Mouse (Mus musculus): ENCODE results near the gene Gpatch8. TPM values are rescaled to one million over a fixed set of nuclear protein-coding genes. Genes with fewer than 3 reads are reported as not detected.

The Gpatch8 gene
- polyA plus RNA-seq, 1 experiment = 75.8 TPM

GRCm38 (mm10) chr11:102581281-102582015, 25.3 kb upstream of the Gpatch8 start:
- Histone ChIP-seq H3K9me3 (replicated peaks; ENCODE audit: control insufficient read depth, insufficient read depth, low read length, poor library complexity, severe bottlenecking) (no peaks in the 10 kb centered on the region), H3K27me3 (ENCODE audit: control insufficient read depth, insufficient read depth, low read length, poor library complexity, severe bottlenecking) (no peaks in the 10 kb centered on the region), H3K36me3 (ENCODE audit: control insufficient read depth, insufficient read depth, low read length, poor library complexity, severe bottlenecking) (no peaks in the 10 kb centered on the region), H3K4me1 (ENCODE audit: control insufficient read depth, insufficient read depth, low read length) (peaks cover 14% of the 10 kb centered on the region), H3K27ac (ENCODE audit: insufficient read depth, low read length) (peak overlapping the region; percentile 92), H3K4me3 (ENCODE audit: low read depth, low read length) (no peak overlapping the region), H3K9ac (ENCODE audit: low read depth, poor library complexity, severe bottlenecking) (peak overlapping the region; percentile 8; the same call in 1 of the 2 replicates)
- TF ChIP-seq CTCF (IDR thresholded peaks at IDR 0.05; ENCODE audit: low read depth, low read length) (no peak), EP300 (IDR thresholded peaks at IDR 0.05; ENCODE audit: insufficient read depth, low read depth, low read length) (no peak)

GRCm38 (mm10) chr11:102580034-102580330, 23.8 kb upstream of the Gpatch8 start:
- Histone ChIP-seq H3K36me3 (ENCODE audit: control insufficient read depth, insufficient read depth, low read length, poor library complexity, severe bottlenecking) (no peaks in the 10 kb centered on the region), H3K27me3 (ENCODE audit: control insufficient read depth, insufficient read depth, low read length, poor library complexity, severe bottlenecking) (no peaks in the 10 kb centered on the region), H3K9me3 (replicated peaks; ENCODE audit: control insufficient read depth, insufficient read depth, low read length, poor library complexity, severe bottlenecking) (no peaks in the 10 kb centered on the region), H3K4me3 (ENCODE audit: low read depth, low read length) (peak overlapping the region; percentile 28; the same call in 1 of the 2 replicates), H3K4me1 (ENCODE audit: control insufficient read depth, insufficient read depth, low read length) (peaks cover 14% of the 10 kb centered on the region), H3K9ac (ENCODE audit: low read depth, poor library complexity, severe bottlenecking) (peak overlapping the region; percentile 67), H3K27ac (ENCODE audit: insufficient read depth, low read length) (peak overlapping the region; percentile 86)
- TF ChIP-seq POLR2A (IDR thresholded peaks at IDR 0.05; ENCODE audit: insufficient read depth, low read length) (no peak), CTCF (IDR thresholded peaks at IDR 0.05; ENCODE audit: low read depth, low read length) (no peak), EP300 (IDR thresholded peaks at IDR 0.05; ENCODE audit: insufficient read depth, low read depth, low read length) (no peak)

GRCm38 (mm10) chr11:102579165-102580033, 23.2 kb upstream of the Gpatch8 start, which contains the start of gene Gm11627:
Gene Gm11627 (minus strand): TSS chr11:102579461.
- TF ChIP-seq EP300 (IDR thresholded peaks at IDR 0.05; ENCODE audit: insufficient read depth, low read depth, low read length) = peak; percentile 49; the same call in 1 of the 2 replicates
- no peak for TF ChIP-seq POLR2A (IDR thresholded peaks at IDR 0.05; ENCODE audit: insufficient read depth, low read length)
- Histone ChIP-seq H3K9me3 (replicated peaks; ENCODE audit: control insufficient read depth, insufficient read depth, low read length, poor library complexity, severe bottlenecking) (no peaks in the 10 kb centered on the region), H3K9ac (ENCODE audit: low read depth, poor library complexity, severe bottlenecking) (peak within 1 kb of the TSS; percentile 67), H3K27ac (ENCODE audit: insufficient read depth, low read length) (peak within 1 kb of the TSS; percentile 86), H3K4me1 (ENCODE audit: control insufficient read depth, insufficient read depth, low read length) (peaks cover 14% of the 10 kb centered on the region), H3K4me3 (ENCODE audit: low read depth, low read length) (peak within 1 kb of the TSS; percentile 56), H3K36me3 (ENCODE audit: control insufficient read depth, insufficient read depth, low read length, poor library complexity, severe bottlenecking) (no peaks in the 10 kb centered on the region), H3K27me3 (ENCODE audit: control insufficient read depth, insufficient read depth, low read length, poor library complexity, severe bottlenecking) (no peaks in the 10 kb centered on the region)

GRCm38 (mm10) chr11:102578341-102579118, 22.3 kb upstream of the Gpatch8 start:
- H3K4me3 ChIP-seq (ENCODE audit: low read depth, low read length) = peak overlapping the region; percentile 56
- H3K4me1 ChIP-seq (ENCODE audit: control insufficient read depth, insufficient read depth, low read length) = peaks cover 12% of the 10 kb centered on the region
- H3K27ac ChIP-seq (ENCODE audit: insufficient read depth, low read length) = peak overlapping the region; percentile 68
- no peaks in the 10 kb centered on the region for H3K27me3 ChIP-seq (ENCODE audit: control insufficient read depth, insufficient read depth, low read length, poor library complexity, severe bottlenecking)
- H3K9ac ChIP-seq (ENCODE audit: low read depth, poor library complexity, severe bottlenecking) = peak overlapping the region; percentile 67
- no peaks in the 10 kb centered on the region for H3K36me3 ChIP-seq (ENCODE audit: control insufficient read depth, insufficient read depth, low read length, poor library complexity, severe bottlenecking)
- H3K9me3 ChIP-seq (replicated peaks; ENCODE audit: control insufficient read depth, insufficient read depth, low read length, poor library complexity, severe bottlenecking) = no peaks in the 10 kb centered on the region
- TF ChIP-seq EP300 (IDR thresholded peaks at IDR 0.05; ENCODE audit: insufficient read depth, low read depth, low read length) (peak; percentile 21; the same call in 1 of the 2 replicates), CTCF (IDR thresholded peaks at IDR 0.05; ENCODE audit: low read depth, low read length) (peak; percentile 83), POLR2A (IDR thresholded peaks at IDR 0.05; ENCODE audit: insufficient read depth, low read length) (no peak)

- Histone ChIP-seq H3K36me3 (ENCODE audit: control insufficient read depth, insufficient read depth, low read length, poor library complexity, severe bottlenecking) (no peaks in the 10 kb centered on the region), H3K9me3 (replicated peaks; ENCODE audit: control insufficient read depth, insufficient read depth, low read length, poor library complexity, severe bottlenecking) (no peaks in the 10 kb centered on the region), H3K27me3 (ENCODE audit: control insufficient read depth, insufficient read depth, low read length, poor library complexity, severe bottlenecking) (no peaks in the 10 kb centered on the region), H3K9ac (ENCODE audit: low read depth, poor library complexity, severe bottlenecking) (no peak overlapping the region), H3K4me1 (ENCODE audit: control insufficient read depth, insufficient read depth, low read length) (peaks cover 8% of the 10 kb centered on the region), H3K4me3 (ENCODE audit: low read depth, low read length) (no peak overlapping the region), H3K27ac (ENCODE audit: insufficient read depth, low read length) (no peak overlapping the region)
- TF ChIP-seq POLR2A (IDR thresholded peaks at IDR 0.05; ENCODE audit: insufficient read depth, low read length) (no peak), CTCF (IDR thresholded peaks at IDR 0.05; ENCODE audit: low read depth, low read length) (no peak), EP300 (IDR thresholded peaks at IDR 0.05; ENCODE audit: insufficient read depth, low read depth, low read length) (no peak)
Measured at GRCm38 (mm10) chr11:102576050-102576754, 20.0 kb upstream of the Gpatch8 start.
